Mouse (Mus musculus): Measurements from ENCODE around the gene Fat3. TPM values are rescaled to one million over a fixed set of nuclear protein-coding genes. Genes with fewer than 3 reads are reported as not detected.

Fat3 gene
- polyA plus RNA-seq, 1 experiment = 10.5 TPM

DNA sequence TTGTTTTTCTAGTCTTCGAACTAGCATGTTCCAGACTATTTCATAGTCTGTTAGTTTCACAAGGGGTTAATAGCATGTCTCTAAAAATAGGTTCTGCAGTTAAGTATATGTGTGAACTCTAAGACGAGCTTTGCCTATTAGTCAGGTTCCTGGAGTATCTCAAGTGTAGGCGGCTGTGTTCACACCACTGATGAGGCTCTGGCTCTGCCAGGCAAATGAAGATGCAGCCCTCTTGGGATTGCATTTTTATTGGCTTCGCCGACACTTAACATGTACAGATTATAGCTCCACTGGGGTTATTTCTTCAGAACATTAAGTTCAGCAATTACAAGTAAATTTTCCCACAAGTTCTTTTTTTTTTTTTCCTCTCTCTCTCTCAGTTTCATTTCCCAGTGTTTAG, 614.3 kb downstream of the Fat3 start:
- Histone ChIP-seq H3K27me3 (ENCODE audit: control insufficient read depth, insufficient read depth, low read length) (no peaks in the 10 kb centered on the region), H3K4me1 (ENCODE audit: control insufficient read depth, insufficient read depth, low read length) (no peaks in the 10 kb centered on the region), H3K27ac (ENCODE audit: insufficient read depth, low read length) (no peak overlapping the region), H3K4me3 (replicated peaks; ENCODE audit: insufficient read depth, low read depth, low read length) (no peak overlapping the region)
- no peak for DNase-seq
- TF ChIP-seq POLR2A (IDR thresholded peaks at IDR 0.05; ENCODE audit: borderline replicate concordance, insufficient read depth, low read length) (no peak), CTCF (IDR thresholded peaks at IDR 0.05; ENCODE audit: borderline replicate concordance, insufficient read depth, low read depth, low read length) (no peak)
- WGBS = 67% methylated on average over 5 of the region's 5 CpGs

DNA sequence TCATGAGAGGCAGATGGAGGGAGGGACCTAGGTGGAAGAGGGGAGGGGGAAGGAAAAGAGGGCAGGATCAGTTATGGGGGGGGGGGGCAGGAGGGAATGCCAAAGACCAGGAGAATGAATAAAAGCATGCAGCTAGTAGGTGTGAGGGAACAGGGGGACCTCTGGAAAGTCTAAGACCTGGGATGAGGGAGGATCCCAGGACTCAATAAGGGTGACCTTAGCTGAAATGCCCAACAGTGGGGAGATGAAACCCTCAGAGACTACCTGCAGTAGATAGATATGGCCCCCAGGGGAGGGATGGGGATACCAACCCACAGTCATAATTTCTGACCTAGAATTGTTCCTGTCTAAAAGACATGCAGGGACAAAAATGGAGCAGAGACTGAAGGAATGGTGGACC, 620.3 kb downstream of the Fat3 start:
- H3K27ac ChIP-seq (ENCODE audit: insufficient read depth, low read length) = no peak overlapping the region
- H3K4me1 ChIP-seq (ENCODE audit: control insufficient read depth, insufficient read depth, low read length) = no peaks in the 10 kb centered on the region
- no peak for DNase-seq
- no peak overlapping the region for H3K4me3 ChIP-seq (replicated peaks; ENCODE audit: insufficient read depth, low read depth, low read length)
- no peaks in the 10 kb centered on the region for H3K27me3 ChIP-seq (ENCODE audit: control insufficient read depth, insufficient read depth, low read length)
- TF ChIP-seq CTCF (IDR thresholded peaks at IDR 0.05; ENCODE audit: borderline replicate concordance, insufficient read depth, low read depth, low read length) (no peak), POLR2A (IDR thresholded peaks at IDR 0.05; ENCODE audit: borderline replicate concordance, insufficient read depth, low read length) (no peak)

DNA sequence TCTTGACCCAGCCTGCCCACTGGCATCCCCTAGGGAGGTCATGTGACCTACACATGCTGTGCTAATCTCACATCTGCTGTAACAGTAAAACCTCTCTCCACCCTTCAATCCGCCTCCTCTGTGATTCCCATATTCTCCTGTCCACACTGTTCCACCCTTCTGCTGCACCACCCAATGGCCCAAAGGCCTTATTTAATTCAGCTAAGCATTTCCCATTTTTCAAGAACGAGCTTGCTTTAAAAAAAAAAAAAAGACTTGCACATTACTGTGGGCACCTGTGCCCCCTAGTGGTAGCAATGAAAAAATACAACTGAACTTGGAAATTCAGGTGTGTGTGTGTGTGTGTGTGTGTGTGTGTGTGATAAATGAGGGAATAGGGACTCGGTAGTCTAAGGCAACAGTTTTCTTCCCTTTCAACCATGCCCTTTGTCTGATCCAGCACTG, 620.9 kb downstream of the Fat3 start:
- H3K27me3 ChIP-seq (ENCODE audit: control insufficient read depth, insufficient read depth, low read length) = no peaks in the 10 kb centered on the region
- TF ChIP-seq POLR2A (IDR thresholded peaks at IDR 0.05; ENCODE audit: borderline replicate concordance, insufficient read depth, low read length) = no peak
- no peak; the same call in 1 of the 2 replicates for TF ChIP-seq CTCF (IDR thresholded peaks at IDR 0.05; ENCODE audit: borderline replicate concordance, insufficient read depth, low read depth, low read length)
- WGBS = 16% methylated on average over 3 of the region's 3 CpGs
- DNase-seq = peak in 1 of 2 experiments; percentile 9
- H3K4me3 ChIP-seq (replicated peaks; ENCODE audit: insufficient read depth, low read depth, low read length) = no peak overlapping the region
- H3K4me1 ChIP-seq (ENCODE audit: control insufficient read depth, insufficient read depth, low read length) = no peaks in the 10 kb centered on the region
- no peak overlapping the region for H3K27ac ChIP-seq (ENCODE audit: insufficient read depth, low read length)

DNA sequence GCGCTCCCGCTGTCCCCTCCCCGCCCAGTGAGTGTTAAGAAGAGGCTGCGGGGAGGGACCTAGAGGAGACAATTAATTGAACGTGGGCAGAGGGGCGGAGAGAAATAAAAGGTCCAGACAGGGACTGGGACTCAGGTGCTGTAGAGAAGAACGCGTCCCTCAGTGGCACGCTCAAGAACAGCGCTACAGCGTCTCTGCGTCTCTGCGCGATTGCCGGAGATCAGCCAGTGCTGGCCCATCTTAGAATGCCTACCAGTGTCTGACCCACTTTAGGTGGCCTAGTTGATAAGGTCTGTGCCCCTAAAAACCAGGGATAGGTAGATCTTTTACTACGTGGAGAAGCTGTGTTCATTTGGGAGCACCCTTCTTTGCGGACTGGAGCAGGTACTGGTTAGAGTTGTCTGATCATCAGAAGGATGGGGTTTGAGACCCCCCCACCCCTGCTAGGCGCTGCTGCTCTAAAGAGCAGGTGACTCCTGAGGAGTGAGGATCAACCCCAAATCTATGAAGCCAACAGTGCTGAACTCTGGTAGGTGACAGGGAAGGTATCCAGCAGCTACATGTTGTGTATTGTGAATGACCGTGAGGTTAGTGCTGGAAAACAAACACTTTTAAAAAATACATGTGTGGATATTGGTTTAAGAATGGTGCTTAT, 626.5 kb downstream of the Fat3 start, which contains the start of gene Mtnr1b:
Gene Mtnr1b, minus strand, starts transcription at position 51 of the 655 bp plus-strand sequence.
- TF ChIP-seq CTCF (IDR thresholded peaks at IDR 0.05; ENCODE audit: borderline replicate concordance, insufficient read depth, low read depth, low read length) (no peak), POLR2A (IDR thresholded peaks at IDR 0.05; ENCODE audit: borderline replicate concordance, insufficient read depth, low read length) (no peak)
- WGBS = 59% methylated on average over 19 of the region's 19 CpGs
- Histone ChIP-seq H3K27me3 (ENCODE audit: control insufficient read depth, insufficient read depth, low read length) (no peaks in the 10 kb centered on the region), H3K4me3 (replicated peaks; ENCODE audit: insufficient read depth, low read depth, low read length) (no peak within 1 kb of the TSS), H3K4me1 (ENCODE audit: control insufficient read depth, insufficient read depth, low read length) (no peaks in the 10 kb centered on the region), H3K27ac (ENCODE audit: insufficient read depth, low read length) (no peak within 1 kb of the TSS)
- DNase-seq = no peak

DNA sequence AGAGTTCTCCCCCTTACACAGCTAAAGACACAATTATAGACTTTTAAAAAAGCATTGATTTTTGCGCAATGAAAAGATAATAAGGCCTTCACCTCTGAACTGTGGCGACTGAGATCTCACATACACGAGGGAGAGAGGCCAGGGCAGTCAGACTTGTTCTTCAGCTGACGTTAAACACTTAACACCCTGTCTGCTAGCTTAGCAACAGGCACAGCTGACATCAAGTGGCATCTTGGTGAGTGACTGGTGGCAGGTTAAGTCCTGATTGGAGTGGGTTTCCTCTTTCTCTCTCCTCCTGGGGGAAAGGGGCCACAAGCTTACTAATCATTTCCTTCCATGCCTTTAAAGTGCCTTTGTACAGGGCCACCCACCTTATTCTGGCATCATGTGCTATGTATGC, 631.1 kb downstream of the Fat3 start:
- Histone ChIP-seq H3K4me1 (ENCODE audit: control insufficient read depth, insufficient read depth, low read length) (no peaks in the 10 kb centered on the region; the same call in 1 of the 2 replicates), H3K27me3 (ENCODE audit: control insufficient read depth, insufficient read depth, low read length) (no peaks in the 10 kb centered on the region; the same call in 1 of the 2 replicates), H3K27ac (ENCODE audit: insufficient read depth, low read length) (no peak overlapping the region), H3K4me3 (replicated peaks; ENCODE audit: insufficient read depth, low read depth, low read length) (no peak overlapping the region)
- DNase-seq = no peak
- TF ChIP-seq POLR2A (IDR thresholded peaks at IDR 0.05; ENCODE audit: borderline replicate concordance, insufficient read depth, low read length) (no peak), CTCF (IDR thresholded peaks at IDR 0.05; ENCODE audit: borderline replicate concordance, insufficient read depth, low read depth, low read length) (no peak)
- WGBS = 73% methylated on average over 4 of the region's 4 CpGs

DNA sequence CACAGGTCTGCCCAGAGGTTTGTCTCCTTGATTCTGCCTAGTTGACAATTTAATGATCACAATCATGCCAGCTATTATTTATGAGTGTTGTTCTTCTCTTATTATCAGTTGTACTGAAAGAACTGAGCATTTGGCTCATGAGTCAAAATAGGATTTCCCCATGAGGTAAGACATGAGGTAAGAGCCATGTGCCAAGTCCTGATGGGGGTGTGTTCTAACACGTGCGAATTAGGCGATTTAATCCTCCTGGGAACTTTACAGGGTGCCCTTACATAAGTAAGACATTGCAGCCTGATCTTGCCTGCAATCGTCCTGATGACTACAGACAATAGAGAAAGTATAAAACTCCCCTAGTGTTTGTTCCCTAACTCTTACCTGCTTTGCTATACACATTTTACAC, 631.6 kb downstream of the Fat3 start:
- H3K27ac ChIP-seq (ENCODE audit: insufficient read depth, low read length) = no peak overlapping the region
- WGBS = 53% methylated on average over 4 of the region's 4 CpGs
- H3K4me3 ChIP-seq (replicated peaks; ENCODE audit: insufficient read depth, low read depth, low read length) = no peak overlapping the region
- H3K27me3 ChIP-seq (ENCODE audit: control insufficient read depth, insufficient read depth, low read length) = no peaks in the 10 kb centered on the region; the same call in 1 of the 2 replicates
- TF ChIP-seq POLR2A (IDR thresholded peaks at IDR 0.05; ENCODE audit: borderline replicate concordance, insufficient read depth, low read length) = no peak
- no peak for TF ChIP-seq CTCF (IDR thresholded peaks at IDR 0.05; ENCODE audit: borderline replicate concordance, insufficient read depth, low read depth, low read length)
- no peak for DNase-seq
- no peaks in the 10 kb centered on the region; the same call in 1 of the 2 replicates for H3K4me1 ChIP-seq (ENCODE audit: control insufficient read depth, insufficient read depth, low read length)

DNA sequence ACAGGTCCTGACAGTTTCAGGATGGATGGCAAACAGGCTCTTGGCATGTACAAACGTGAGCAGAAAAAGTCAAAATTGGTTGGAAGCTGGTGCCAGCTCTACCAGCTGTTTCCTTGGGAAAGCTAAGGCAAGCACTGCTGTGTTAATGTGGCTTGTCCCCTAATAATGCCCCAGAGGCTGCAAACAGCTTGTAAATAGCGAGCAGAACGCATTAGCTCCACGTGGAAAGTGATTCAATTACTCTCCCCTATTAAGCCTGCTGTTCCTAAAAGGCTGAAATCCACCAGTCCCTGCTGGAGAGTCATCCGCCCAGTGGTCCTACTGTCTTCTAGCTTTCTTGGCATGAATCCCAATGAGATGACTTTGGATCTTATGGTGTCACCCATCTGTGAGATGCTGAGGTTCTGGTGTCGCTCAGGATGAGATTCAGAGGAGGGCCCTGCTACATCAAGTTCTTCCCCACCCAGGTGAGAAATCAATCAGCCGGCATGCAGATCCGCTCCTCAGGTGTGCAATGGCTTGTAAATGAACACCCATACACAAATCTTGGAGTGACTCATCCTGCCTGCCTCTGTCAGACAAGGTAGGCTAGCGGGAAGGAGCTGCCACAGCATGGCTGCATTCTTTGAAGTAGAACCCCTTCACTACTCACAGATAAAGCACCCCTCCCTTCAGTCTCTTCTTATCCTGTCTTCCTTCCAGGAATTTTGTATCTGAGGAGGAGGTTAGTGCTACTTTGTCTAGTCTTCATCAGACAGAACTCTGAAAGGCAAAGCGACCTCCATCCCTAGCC, 634.6 kb downstream of the Fat3 start:
- no peaks in the 10 kb centered on the region; the same call in 1 of the 2 replicates for H3K27me3 ChIP-seq (ENCODE audit: control insufficient read depth, insufficient read depth, low read length)
- no peak overlapping the region for H3K27ac ChIP-seq (ENCODE audit: insufficient read depth, low read length)
- no peak overlapping the region for H3K4me3 ChIP-seq (replicated peaks; ENCODE audit: insufficient read depth, low read depth, low read length)
- DNase-seq = no peak
- no peak for TF ChIP-seq CTCF (IDR thresholded peaks at IDR 0.05; ENCODE audit: borderline replicate concordance, insufficient read depth, low read depth, low read length)
- no peak for TF ChIP-seq POLR2A (IDR thresholded peaks at IDR 0.05; ENCODE audit: borderline replicate concordance, insufficient read depth, low read length)
- WGBS = 24% methylated on average over 10 of the region's 10 CpGs
- H3K4me1 ChIP-seq (ENCODE audit: control insufficient read depth, insufficient read depth, low read length) = no peaks in the 10 kb centered on the region; the same call in 1 of the 2 replicates

Data from cerebellum, adult 2 months (tissue).